Mouse (Mus musculus) adrenal gland (tissue): Measurements from ENCODE around the gene Syne2.

ENCODE experiments used
- microRNA-seq, 2 experiments: library from miRNA; unstranded; fragments of <30 nt; microRNA quantifications; one replicate each; pipeline ENCODE4; 2019

Gene Syne2

Small RNA genes lying within 50 kb of the gene (microRNA-seq; reads per million reads assigned to microRNA genes)
- 0.69 to 1.2 reads per million in 2 experiments for gene Mir5101
